Mouse (Mus musculus): ENCODE results near the gene Med11. TPM values are rescaled to one million over a fixed set of nuclear protein-coding genes. Genes with fewer than 3 reads are reported as not detected.

Gene Med11
- total RNA-seq, 2 experiments from 2014 or later = 12.3 to 13.2 TPM

Small RNA genes lying within 50 kb of the gene (microRNA-seq; reads per million reads assigned to microRNA genes)
- 0.35 to 0.41 reads per million in 2 experiments for gene Mir7115

Other genes with a start within 250 kb of the Med11 start
- gene Slc16a11, start 239.2 kb upstream of the Med11 start, total RNA-seq (2021) = under 1 TPM in 1 of 2 experiments, not detected in 1; 0.43 TPM
- gene Slc16a13, start 230.9 kb upstream of the Med11 start, total RNA-seq (2021) = 1 to 10 TPM; 6.3 to 6.5 TPM
- gene Bcl6b, start 222.1 kb upstream of the Med11 start, total RNA-seq (2021) = 10 to 100 TPM; 47.0 to 53.6 TPM
- gene 0610010K14Rik, start 214.0 kb upstream of the Med11 start, total RNA-seq (2021) = 10 to 100 TPM; 72.3 to 79.4 TPM
- 1 to 10 TPM; 2.4 to 2.6 TPM for gene Gm21988, start 212.1 kb upstream of the Med11 start, total RNA-seq (2021)
- gene Rnasek, start 212.1 kb upstream of the Med11 start, total RNA-seq (2021) = 10 to 100 TPM; 95.8 to 96.1 TPM
- gene Alox12, start 196.6 kb upstream of the Med11 start, total RNA-seq (2021) = 1 to 10 TPM; 2.8 to 3.0 TPM
- gene Alox12e, start 129.3 kb upstream of the Med11 start, total RNA-seq (2021) = under 1 TPM in 1 of 2 experiments, not detected in 1; 0.20 TPM
- under 1 TPM; 0.19 to 0.52 TPM for gene Alox15, start 99.9 kb upstream of the Med11 start, total RNA-seq (2021)
- 10 to 100 TPM; 25.6 to 27.9 TPM for gene Pelp1, start 41.9 kb upstream of the Med11 start, total RNA-seq (2021)
- 10 to 100 TPM; 12.0 to 12.7 TPM for gene Arrb2, start 19.3 kb upstream of the Med11 start, total RNA-seq (2021)
- 1 to 10 TPM in 1 of 2 experiments, under 1 TPM in 1; 0.92 to 2.0 TPM for gene Zmynd15, start 7.5 kb downstream of the Med11 start, total RNA-seq (2021)
- 1 to 10 TPM; 6.2 to 6.5 TPM for gene Cxcl16, start 8.1 kb downstream of the Med11 start, total RNA-seq (2021)
- 1 to 10 TPM; 1.7 to 2.5 TPM for gene Tm4sf5, start 53.3 kb downstream of the Med11 start, total RNA-seq (2021)
- gene Vmo1, start 62.7 kb downstream of the Med11 start, total RNA-seq (2021) = under 1 TPM in 1 of 2 experiments, not detected in 1; 0.43 TPM
- gene Gltpd2, start 67.3 kb downstream of the Med11 start, total RNA-seq (2021) = not detected
- gene Psmb6, start 73.4 kb downstream of the Med11 start, total RNA-seq (2021) = 100 to 1,000 TPM; 296 TPM
- gene Gm40193, start 81.0 kb downstream of the Med11 start, total RNA-seq (2021) = not detected
- gene Pld2, start 88.1 kb downstream of the Med11 start, total RNA-seq (2021) = 1 to 10 TPM; 8.3 to 9.3 TPM
- gene Mink1, start 111.0 kb downstream of the Med11 start, total RNA-seq (2021) = 10 to 100 TPM; 38.2 to 42.5 TPM
- not detected for gene 4930544D05Rik, start 163.9 kb downstream of the Med11 start, total RNA-seq (2021)
- gene Chrne, start 167.3 kb downstream of the Med11 start, total RNA-seq (2021) = not detected
- gene Gp1ba, start 187.2 kb downstream of the Med11 start, total RNA-seq (2021) = under 1 TPM; 0.16 to 0.26 TPM
- gene Rnf167, start 195.3 kb downstream of the Med11 start, total RNA-seq (2021) = 10 to 100 TPM; 42.1 to 42.8 TPM
- 100 to 1,000 TPM; 311 to 313 TPM for gene Slc25a11, start 195.6 kb downstream of the Med11 start, total RNA-seq (2021)
- gene Pfn1, start 202.7 kb downstream of the Med11 start, total RNA-seq (2021) = 100 to 1,000 TPM; 572 to 580 TPM
- 1,000 to 10,000 TPM; 1,339 to 1,391 TPM for gene Eno3, start 205.3 kb downstream of the Med11 start, total RNA-seq (2021)
- 10 to 100 TPM; 86.2 to 92.3 TPM for gene Spag7, start 217.5 kb downstream of the Med11 start, total RNA-seq (2021)
- 10 to 100 TPM; 22.2 to 23.5 TPM for gene Camta2, start 236.2 kb downstream of the Med11 start, total RNA-seq (2021)
- gene Inca1, start 248.2 kb downstream of the Med11 start, total RNA-seq (2021) = 1 to 10 TPM; 1.7 to 2.2 TPM
- 100 to 1,000 TPM; 238 to 241 TPM for gene Kif1c, start 248.6 kb downstream of the Med11 start, total RNA-seq (2021)

All from heart, postnatal 4 days (tissue).